Mouse (Mus musculus): Measurements from ENCODE around the gene Arid4a.
"Not testable (repeated sequence)": the region's sequence is repeated elsewhere in the genome, so short reads cannot be mapped to it uniquely, and the experiment has no call there.

The Arid4a gene

GRCm38 (mm10) chr12:71053031-71053430 is 37.2 kb downstream of the Arid4a start:
- DNase-seq (ENCODE audit: low spot score in 2 of 2) = no peak

GRCm38 (mm10) chr12:71053486-71053885 is 37.7 kb downstream of the Arid4a start:
- DNase-seq (ENCODE audit: low spot score in 2 of 2) = no peak

- no peak for DNase-seq (ENCODE audit: low spot score in 2 of 2)
Observed at GRCm38 (mm10) chr12:71055537-71055936, 39.7 kb downstream of the Arid4a start.

- no peak for DNase-seq (ENCODE audit: low spot score in 2 of 2)
Observed at GRCm38 (mm10) chr12:71059741-71060140, 44.0 kb downstream of the Arid4a start.

GRCm38 (mm10) chr12:71069846-71070245 is 54.1 kb downstream of the Arid4a start:
- DNase-seq (ENCODE audit: low spot score in 2 of 2) = peak in 1 of 2 experiments; percentile 48

- DNase-seq (ENCODE audit: low spot score in 2 of 2) = peak in 1 of 2 experiments; percentile 54
Observed at GRCm38 (mm10) chr12:71072048-71072447, 56.3 kb downstream of the Arid4a start.

GRCm38 (mm10) chr12:71073113-71073730 is 57.4 kb downstream of the Arid4a start:
- peak; percentile 20 to 56 for DNase-seq (ENCODE audit: low spot score in 2 of 2)

- DNase-seq (ENCODE audit: low spot score in 2 of 2) = peak in 1 of 2 experiments; percentile 51
Observed at GRCm38 (mm10) chr12:71086331-71086730, 70.5 kb downstream of the Arid4a start.

- DNase-seq (ENCODE audit: low spot score in 2 of 2) = not testable (repeated sequence)
Observed at GRCm38 (mm10) chr12:71104275-71104674, 88.5 kb downstream of the Arid4a start.

- peak in 1 of 2 experiments; percentile 50 for DNase-seq (ENCODE audit: low spot score in 2 of 2)
Observed at GRCm38 (mm10) chr12:71107216-71107771, 91.5 kb downstream of the Arid4a start.

- peak; percentile 19 to 69 for DNase-seq (ENCODE audit: low spot score in 2 of 2)
Observed at GRCm38 (mm10) chr12:71111331-71111730, 95.5 kb downstream of the Arid4a start, which contains the start of gene Tomm20l. TSS of gene Tomm20l (plus strand) at chr12:71111428.

GRCm38 (mm10) chr12:71113074-71113473 is 97.3 kb downstream of the Arid4a start:
- no peak for DNase-seq (ENCODE audit: low spot score in 2 of 2)

GRCm38 (mm10) chr12:71113675-71114288 is 98.0 kb downstream of the Arid4a start:
- DNase-seq (ENCODE audit: low spot score in 2 of 2) = peak; percentile 63 to 77

GRCm38 (mm10) chr12:71116411-71116810 is 100.6 kb downstream of the Arid4a start:
- peak in 1 of 2 experiments; percentile 23 for DNase-seq (ENCODE audit: low spot score in 2 of 2)

- DNase-seq (ENCODE audit: low spot score in 2 of 2) = no peak
Observed at GRCm38 (mm10) chr12:71122731-71123130, 106.9 kb downstream of the Arid4a start.

- DNase-seq (ENCODE audit: low spot score in 2 of 2) = no peak
Observed at GRCm38 (mm10) chr12:71123286-71123685, 107.5 kb downstream of the Arid4a start.

- DNase-seq (ENCODE audit: low spot score in 2 of 2) = no peak
Observed at GRCm38 (mm10) chr12:71135581-71135980, 119.8 kb downstream of the Arid4a start.

- peak; percentile 74 to 87 for DNase-seq (ENCODE audit: low spot score in 2 of 2)
Observed at GRCm38 (mm10) chr12:71136130-71136973, 120.6 kb downstream of the Arid4a start, which contains the start of the genes Timm9 and 2700049A03Rik. TSS of gene Timm9 (minus strand) at chr12:71136684. TSS of gene 2700049A03Rik (plus strand) at chr12:71136848.

GRCm38 (mm10) chr12:71136974-71137491 is 121.2 kb downstream of the Arid4a start:
- peak; percentile 86 to 95 for DNase-seq (ENCODE audit: low spot score in 2 of 2)

- no peak for DNase-seq (ENCODE audit: low spot score in 2 of 2)
Observed at GRCm38 (mm10) chr12:71137686-71138085, 121.9 kb downstream of the Arid4a start.

- peak in 1 of 2 experiments; percentile 18 for DNase-seq (ENCODE audit: low spot score in 2 of 2)
Observed at GRCm38 (mm10) chr12:71139258-71139828, 123.6 kb downstream of the Arid4a start.
